Mouse (Mus musculus) lung, adult 2 months (tissue): ENCODE results near the gene Grik4.

Experiments
- CTCF ChIP-seq: fragments of 200-500 bp; IDR thresholded peaks from 2 replicates; pipeline ENCODE4 v1.5.1; 2011; ENCODE audit warnings: mild to moderate bottlenecking, low read length, control low read depth; ENCODE audit not compliant: insufficient read depth
- POLR2A ChIP-seq: fragments of 200-500 bp; IDR thresholded peaks from 2 replicates; pipeline ENCODE4 v1.6.1; 2011; ENCODE audit warnings: low read depth, mild to moderate bottlenecking, control low read depth, low read length, borderline replicate concordance; ENCODE audit errors: extremely low read depth

DNA sequence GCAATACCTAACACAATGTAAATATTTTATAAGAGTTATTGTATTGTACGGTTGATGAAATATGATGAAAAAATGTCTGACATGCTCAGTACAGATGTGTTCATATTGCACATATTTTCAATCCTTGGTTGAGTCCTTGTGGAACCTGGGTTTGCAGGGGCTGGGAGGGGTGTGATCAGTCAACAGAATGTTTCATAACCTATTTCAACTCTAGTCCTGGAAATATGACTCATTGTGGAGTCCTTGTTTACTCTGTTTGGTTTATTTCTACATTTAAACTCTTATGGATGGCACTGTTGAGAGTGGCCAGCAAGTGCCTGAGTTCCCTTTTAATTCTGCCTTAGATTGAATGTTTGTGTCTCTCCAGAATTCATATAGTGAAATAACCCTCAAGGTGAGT, 459.6 kb downstream of the Grik4 start:
- TF ChIP-seq POLR2A (no peak), CTCF (no peak)
